Mouse (Mus musculus): ENCODE data around the gene Zmynd10. TPM values are rescaled to one million over a fixed set of nuclear protein-coding genes. Genes with fewer than 3 reads are reported as not detected.

Gene Zmynd10
- polyA plus RNA-seq, 1 experiment = 0.68 TPM

DNA sequence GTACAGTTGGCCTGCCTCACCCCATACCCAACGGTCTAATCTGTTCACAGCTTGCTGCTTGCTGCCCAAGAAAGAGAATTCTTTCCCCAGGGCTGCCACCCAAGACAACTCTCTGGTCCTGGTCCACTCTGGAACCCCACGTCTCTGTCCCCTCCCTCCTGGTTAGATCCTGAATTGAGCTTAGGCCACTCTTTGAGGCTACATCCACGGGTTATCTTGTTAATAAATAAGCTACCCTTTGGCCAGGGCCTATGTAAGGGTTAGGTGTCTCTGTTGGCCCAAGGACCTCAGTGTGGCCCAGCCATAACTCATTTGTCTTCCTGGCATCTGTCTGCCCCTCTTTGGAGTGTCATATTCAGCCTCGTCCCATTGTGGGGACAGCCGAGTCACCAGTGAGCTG lies 51.3 kb downstream of the Zmynd10 start:
- Histone ChIP-seq H3K9me3 (no peaks in the 10 kb centered on the region), H3K4me3 (replicated peaks) (no peak overlapping the region), H3K27me3 (replicated peaks) (peaks cover 45% of the 10 kb centered on the region), H3K4me1 (peaks cover 50% of the 10 kb centered on the region), H3K36me3 (replicated peaks; ENCODE audit: low read length) (peaks cover 18% of the 10 kb centered on the region)
- TF ChIP-seq GATA1 (IDR thresholded peaks at IDR 0.05; ENCODE audit: borderline replicate concordance, low read length) = no peak
- no peak for TF ChIP-seq FLI1 (IDR thresholded peaks at IDR 0.05; ENCODE audit: low read length)

DNA sequence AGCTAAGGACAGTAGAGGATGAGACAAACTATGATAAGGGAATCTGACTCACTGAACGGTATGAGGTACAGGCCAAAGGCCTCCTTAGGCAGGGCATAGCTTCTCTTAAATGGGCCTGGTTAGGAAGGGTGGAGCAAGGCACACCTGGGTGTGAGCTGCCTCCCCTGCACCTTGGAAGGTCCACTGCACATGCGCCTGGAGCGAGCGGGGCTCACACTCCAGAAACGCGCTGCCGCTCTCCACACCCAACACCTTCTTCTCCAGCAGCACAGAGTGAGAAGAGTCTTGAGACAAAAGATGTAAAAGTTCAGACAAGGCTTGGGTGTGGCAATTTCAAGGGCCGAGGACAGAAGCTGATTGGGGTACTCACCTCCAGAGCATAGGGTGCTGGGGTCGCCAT lies 52.3 kb downstream of the Zmynd10 start:
- H3K27me3 ChIP-seq (replicated peaks) = peaks cover 51% of the 10 kb centered on the region
- no peaks in the 10 kb centered on the region for H3K9me3 ChIP-seq

DNA sequence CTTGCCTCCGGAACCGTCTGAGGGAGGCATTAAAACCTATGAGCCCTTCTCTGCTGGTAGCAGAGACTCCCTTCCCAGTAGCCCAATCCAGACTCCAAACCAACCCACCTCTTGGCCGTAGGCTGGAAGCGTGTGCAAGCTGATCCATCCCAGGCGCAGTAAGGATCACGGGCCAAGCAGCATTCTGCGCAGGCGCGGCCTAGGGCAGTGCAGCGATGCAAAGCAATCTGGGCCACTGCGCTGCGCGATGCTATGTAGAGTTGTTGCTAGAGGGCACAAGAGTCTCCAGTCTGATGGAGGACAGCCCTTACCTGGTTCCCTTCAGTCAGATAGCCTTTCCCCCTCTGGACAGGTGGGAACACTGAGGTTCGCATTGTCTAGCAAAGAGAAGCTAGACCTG lies 52.7 kb downstream of the Zmynd10 start:
- H3K36me3 ChIP-seq (replicated peaks; ENCODE audit: low read length) = peaks cover 4% of the 10 kb centered on the region
- no peak overlapping the region for H3K4me3 ChIP-seq (replicated peaks)
- TF ChIP-seq FLI1 (IDR thresholded peaks at IDR 0.05; ENCODE audit: low read length) (no peak), GATA1 (IDR thresholded peaks at IDR 0.05; ENCODE audit: borderline replicate concordance, low read length) (no peak)
- H3K9me3 ChIP-seq = no peaks in the 10 kb centered on the region
- H3K4me1 ChIP-seq = peaks cover 41% of the 10 kb centered on the region
- peaks cover 53% of the 10 kb centered on the region for H3K27me3 ChIP-seq (replicated peaks)

More for the DNA sequence above, 52.3 kb downstream of the Zmynd10 start:
- H3K36me3 ChIP-seq (replicated peaks; ENCODE audit: low read length) = peaks cover 8% of the 10 kb centered on the region
- no peak overlapping the region for H3K4me3 ChIP-seq (replicated peaks)
- TF ChIP-seq FLI1 (IDR thresholded peaks at IDR 0.05; ENCODE audit: low read length) = no peak
- no peak for TF ChIP-seq GATA1 (IDR thresholded peaks at IDR 0.05; ENCODE audit: borderline replicate concordance, low read length)
- H3K4me1 ChIP-seq = peaks cover 41% of the 10 kb centered on the region

DNA sequence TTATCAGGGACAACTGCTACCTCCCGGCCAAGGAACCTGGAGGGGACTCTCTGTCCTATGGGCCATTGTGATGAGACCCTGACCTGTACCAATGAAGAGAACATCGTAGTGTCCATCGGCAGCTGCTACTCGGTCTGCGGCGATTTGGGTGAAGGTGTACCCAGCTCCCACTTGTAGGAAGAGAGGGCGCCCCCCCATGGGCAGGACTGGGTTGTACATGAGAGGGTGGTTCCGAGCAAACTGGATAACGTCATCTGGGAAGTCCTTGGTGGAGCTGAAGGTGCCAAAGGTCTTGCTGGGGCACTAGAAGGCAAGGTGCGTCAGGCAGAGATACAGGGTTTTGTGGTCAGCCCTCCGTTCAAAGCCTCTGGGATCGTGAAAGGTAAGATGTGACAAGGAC lies 53.6 kb downstream of the Zmynd10 start:
- H3K4me3 ChIP-seq (replicated peaks) = no peak overlapping the region
- TF ChIP-seq FLI1 (IDR thresholded peaks at IDR 0.05; ENCODE audit: low read length) (no peak), GATA1 (IDR thresholded peaks at IDR 0.05; ENCODE audit: borderline replicate concordance, low read length) (no peak)
- H3K4me1 ChIP-seq = peaks cover 44% of the 10 kb centered on the region
- peaks cover 61% of the 10 kb centered on the region for H3K27me3 ChIP-seq (replicated peaks)
- no peaks in the 10 kb centered on the region for H3K36me3 ChIP-seq (replicated peaks; ENCODE audit: low read length)
- no peaks in the 10 kb centered on the region for H3K9me3 ChIP-seq

Other genes starting within 250 kb of the Zmynd10 start
- gene Hemk1, start 208.9 kb upstream of the Zmynd10 start, polyA plus RNA-seq (2012; ENCODE audit: insufficient read depth, low replicate concordance) = 8.1 TPM in 1 of 2 replicates, not detected in the other
- gene 6430571L13Rik, start 206.7 kb upstream of the Zmynd10 start, polyA plus RNA-seq (2012; ENCODE audit: insufficient read depth, low replicate concordance) = not detected in 2 replicates
- gene Cacna2d2, start 147.7 kb upstream of the Zmynd10 start, polyA plus RNA-seq (2012; ENCODE audit: insufficient read depth, low replicate concordance) = not detected in 2 replicates
- gene Tmem115, start 13.4 kb upstream of the Zmynd10 start, polyA plus RNA-seq (2012; ENCODE audit: insufficient read depth, low replicate concordance) = 12.0 and 24.4 TPM in 2 replicates
- 4.2 and 18.5 TPM in 2 replicates for gene Cyb561d2, start 5.1 kb upstream of the Zmynd10 start, polyA plus RNA-seq (2012; ENCODE audit: insufficient read depth, low replicate concordance)
- gene Nprl2, start 5.1 kb upstream of the Zmynd10 start, polyA plus RNA-seq (2012; ENCODE audit: insufficient read depth, low replicate concordance) = 0.37 TPM in 1 of 2 replicates, not detected in the other
- 10.3 and 12.6 TPM in 2 replicates for gene Rassf1, start 4.3 kb downstream of the Zmynd10 start, polyA plus RNA-seq (2012; ENCODE audit: insufficient read depth, low replicate concordance)
- 23.3 and 103 TPM in 2 replicates for gene Tusc2, start 16.0 kb downstream of the Zmynd10 start, polyA plus RNA-seq (2012; ENCODE audit: insufficient read depth, low replicate concordance)
- gene Hyal2, start 20.6 kb downstream of the Zmynd10 start, polyA plus RNA-seq (2012; ENCODE audit: insufficient read depth, low replicate concordance) = 10.8 and 11.8 TPM in 2 replicates
- gene Hyal1, start 29.6 kb downstream of the Zmynd10 start, polyA plus RNA-seq (2012; ENCODE audit: insufficient read depth, low replicate concordance) = 1.6 and 2.6 TPM in 2 replicates
- 63.3 and 72.4 TPM in 2 replicates for gene Naa80, start 31.6 kb downstream of the Zmynd10 start, polyA plus RNA-seq (2012; ENCODE audit: insufficient read depth, low replicate concordance)
- 0.31 TPM in 1 of 2 replicates, not detected in the other for gene Hyal3, start 33.5 kb downstream of the Zmynd10 start, polyA plus RNA-seq (2012; ENCODE audit: insufficient read depth, low replicate concordance)
- 32.1 and 34.9 TPM in 2 replicates for gene Ifrd2, start 40.3 kb downstream of the Zmynd10 start, polyA plus RNA-seq (2012; ENCODE audit: insufficient read depth, low replicate concordance)
- gene Sema3b, start 61.9 kb downstream of the Zmynd10 start, polyA plus RNA-seq (2012; ENCODE audit: insufficient read depth, low replicate concordance) = not detected in 2 replicates
- 1,319 and 1,886 TPM in 2 replicates for gene Gnai2, start 88.1 kb downstream of the Zmynd10 start, polyA plus RNA-seq (2012; ENCODE audit: insufficient read depth, low replicate concordance)
- gene Slc38a3, start 122.2 kb downstream of the Zmynd10 start, polyA plus RNA-seq (2012; ENCODE audit: insufficient read depth, low replicate concordance) = not detected in 2 replicates
- gene Gnat1, start 132.4 kb downstream of the Zmynd10 start, polyA plus RNA-seq (2012; ENCODE audit: insufficient read depth, low replicate concordance) = not detected in 2 replicates
- not detected in 2 replicates for gene Sema3f, start 163.2 kb downstream of the Zmynd10 start, polyA plus RNA-seq (2012; ENCODE audit: insufficient read depth, low replicate concordance)
- 3.9 and 7.6 TPM in 2 replicates for gene Rbm5, start 223.7 kb downstream of the Zmynd10 start, polyA plus RNA-seq (2012; ENCODE audit: insufficient read depth, low replicate concordance)

All from megakaryocyte, embryonic 14.5 days (primary cell).